Mouse (Mus musculus) urinary bladder, postnatal 36 days (tissue): ENCODE measurements around the gene Rasip1.

ENCODE experiments used
- DNase-seq, 2 experiments: peaks; one replicate each; pipeline ENCODE4 v3.0.0; 2022; ENCODE audit warnings: low spot score in 2 of 2, mixed read lengths in 1 of 2

Gene Rasip1

GRCm38 (mm10) chr7:45624718-45625117, 2.6 kb upstream of the Rasip1 start:
- DNase-seq: no peak

GRCm38 (mm10) chr7:45625481-45625880, 1.8 kb upstream of the Rasip1 start:
- no peak for DNase-seq

- no peak for DNase-seq
Observed at GRCm38 (mm10) chr7:45626571-45627076, 664 bp upstream of the Rasip1 start.

- peak; percentile 85 to 88 for DNase-seq
Observed at GRCm38 (mm10) chr7:45628364-45629294, 1.3 kb downstream of the Rasip1 start.

GRCm38 (mm10) chr7:45630064-45630907, 3.0 kb downstream of the Rasip1 start:
- no peak for DNase-seq

- DNase-seq: no peak
Observed at GRCm38 (mm10) chr7:45632499-45632898, 5.2 kb downstream of the Rasip1 start.

GRCm38 (mm10) chr7:45634946-45635681, 7.8 kb downstream of the Rasip1 start:
- no peak for DNase-seq

- DNase-seq: no peak
Observed at GRCm38 (mm10) chr7:45635711-45636688, 8.7 kb downstream of the Rasip1 start.

- DNase-seq: no peak
Observed at GRCm38 (mm10) chr7:45637710-45638109, 10.4 kb downstream of the Rasip1 start.

- DNase-seq: peak; percentile 79 to 92
Observed at GRCm38 (mm10) chr7:45638623-45639401, 11.5 kb downstream of the Rasip1 start.

- DNase-seq: no peak
Observed at GRCm38 (mm10) chr7:45639561-45640027, 12.3 kb downstream of the Rasip1 start, which contains the start of gene Mamstr. Gene Mamstr (plus strand): TSS chr7:45639977.

- no peak for DNase-seq
Observed at GRCm38 (mm10) chr7:45640191-45640957, 13.1 kb downstream of the Rasip1 start.

GRCm38 (mm10) chr7:45641391-45642040, 14.2 kb downstream of the Rasip1 start:
- DNase-seq: no peak

- no peak for DNase-seq
Observed at GRCm38 (mm10) chr7:45642083-45642482, 14.8 kb downstream of the Rasip1 start.

GRCm38 (mm10) chr7:45642503-45643255, 15.4 kb downstream of the Rasip1 start:
- DNase-seq: no peak

- DNase-seq: peak; percentile 71 to 89
Observed at GRCm38 (mm10) chr7:45643441-45644178, 16.3 kb downstream of the Rasip1 start.

- no peak for DNase-seq
Observed at GRCm38 (mm10) chr7:45644183-45644582, 16.9 kb downstream of the Rasip1 start.
